Mouse (Mus musculus): Measurements from ENCODE around the gene Pinlyp. TPM values are rescaled to one million over a fixed set of nuclear protein-coding genes. Genes with fewer than 3 reads are reported as not detected.

Pinlyp gene
- polyA plus RNA-seq, 1 experiment from 2014 or later = 0.28 TPM

DNA sequence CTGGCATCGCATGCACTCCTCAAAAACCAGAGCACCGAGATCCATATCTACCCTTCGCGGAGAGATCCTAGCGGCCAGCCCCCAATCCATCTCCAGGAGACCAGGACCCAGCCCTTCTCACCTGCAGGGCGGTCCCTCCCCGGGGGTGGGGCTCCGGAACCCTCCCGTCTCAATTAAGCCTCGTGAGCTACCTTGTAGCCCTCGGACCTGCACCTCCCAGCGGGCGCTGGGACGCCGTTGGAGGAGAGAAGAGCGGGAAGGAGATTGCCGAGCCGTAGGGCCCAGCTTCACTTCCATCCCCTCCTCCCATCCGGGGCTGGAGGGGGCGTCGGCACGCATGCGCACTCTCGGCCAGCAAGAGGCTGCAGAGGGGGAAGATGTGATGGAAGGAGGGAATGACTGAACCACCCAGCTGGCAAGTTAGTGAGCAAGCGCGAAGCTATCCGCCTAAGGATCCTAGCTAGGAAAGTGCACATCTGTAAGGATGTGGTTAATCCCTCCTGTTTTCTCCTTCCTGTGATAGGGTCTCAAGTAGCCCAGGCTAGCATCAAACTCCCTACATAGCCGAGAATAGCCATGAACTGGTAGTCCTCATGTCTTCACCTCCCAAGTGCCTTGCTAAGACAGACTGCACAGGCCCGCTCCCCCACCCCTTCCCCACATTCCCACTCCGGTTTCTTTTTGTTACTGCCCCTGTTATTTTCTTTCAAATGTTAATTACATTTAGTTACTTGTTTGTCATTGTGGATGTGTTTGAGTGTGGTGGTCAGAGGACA lies 41.6 kb upstream of the Pinlyp start, which contains the start of the genes Ethe1 and Zfp575:
TSS of gene Ethe1 (plus strand) at position 214 of the 776 bp plus-strand sequence.
TSS of gene Zfp575 (minus strand) at position 312 of the 776 bp plus-strand sequence.
- Histone ChIP-seq H3K9ac (ENCODE audit: low read depth, low read length) (peak within 1 kb of the TSS; percentile 59; the same call in 1 of the 2 replicates), H3K4me1 (replicated peaks; ENCODE audit: control insufficient read depth, insufficient read depth, low read length) (no peaks in the 10 kb centered on the region), H3K4me2 (replicated peaks; ENCODE audit: low read depth, low read length) (peak within 1 kb of the TSS; percentile 74), H3K27ac (ENCODE audit: low read depth, low read length) (no peak within 1 kb of the TSS), H3K4me3 (ENCODE audit: low read depth, low read length) (peak within 1 kb of the TSS; percentile 40), H3K36me3 (ENCODE audit: control insufficient read depth, insufficient read depth, low read length) (no peaks in the 10 kb centered on the region), H3K9me3 (ENCODE audit: control insufficient read depth, low read length) (no peaks in the 10 kb centered on the region), H3K27me3 (ENCODE audit: control insufficient read depth, insufficient read depth, low read length) (peaks cover 26% of the 10 kb centered on the region)
- peak; percentile 61 for ATAC-seq (ENCODE audit: low FRiP score)
- 8% methylated on average over 26 of the region's 30 CpGs for WGBS
- DNase-seq (ENCODE audit: low spot score) = peak; percentile 83

DNA sequence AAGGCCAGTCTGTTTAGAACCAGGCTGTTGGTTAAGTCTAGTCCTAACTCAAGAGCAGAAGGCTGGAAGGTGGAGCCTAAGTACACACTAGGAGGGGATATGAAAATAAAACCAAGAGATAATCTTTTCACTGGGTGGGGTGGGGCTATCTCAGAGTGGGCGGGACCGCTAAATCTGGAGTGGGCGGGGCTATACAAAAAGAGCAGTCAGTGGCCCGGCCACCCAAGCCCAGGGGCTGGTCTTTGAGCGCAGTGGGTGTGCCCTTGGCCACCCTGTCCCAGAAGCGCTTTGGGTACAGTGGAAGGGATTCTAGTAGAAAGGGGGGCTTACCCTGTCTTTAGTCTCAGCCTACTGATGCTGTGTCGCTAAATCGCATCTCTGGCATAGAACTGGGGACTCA lies 40.9 kb upstream of the Pinlyp start:
- DNase-seq (ENCODE audit: low spot score) = no peak

DNA sequence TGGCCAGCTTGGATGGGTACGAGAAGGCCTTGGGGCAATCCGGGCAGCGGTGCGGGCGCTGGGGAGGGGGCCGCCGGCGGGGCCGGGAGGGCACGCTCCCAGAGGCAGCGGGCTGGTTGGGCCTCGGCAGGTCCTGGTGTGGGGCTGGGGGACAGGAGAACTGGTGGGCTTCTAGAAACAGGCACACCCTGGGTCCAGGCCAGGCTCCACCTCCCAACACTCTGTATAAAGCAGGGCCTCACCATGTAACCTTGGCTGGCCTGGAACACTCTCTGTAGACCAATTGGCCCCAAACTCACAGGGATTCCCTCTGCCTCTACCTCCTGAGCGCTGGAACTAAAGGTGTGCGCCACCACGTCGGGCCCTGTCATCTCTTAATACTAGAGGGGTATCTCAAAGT lies 40.1 kb upstream of the Pinlyp start:
- H3K27me3 ChIP-seq (ENCODE audit: control insufficient read depth, insufficient read depth, low read length) = peaks cover 26% of the 10 kb centered on the region
- H3K27ac ChIP-seq (ENCODE audit: low read depth, low read length) = no peak overlapping the region
- H3K9ac ChIP-seq (ENCODE audit: low read depth, low read length) = no peak overlapping the region
- no peaks in the 10 kb centered on the region for H3K36me3 ChIP-seq (ENCODE audit: control insufficient read depth, insufficient read depth, low read length)
- WGBS = 31% methylated on average over 16 of the region's 16 CpGs
- H3K9me3 ChIP-seq (ENCODE audit: control insufficient read depth, low read length) = no peaks in the 10 kb centered on the region
- no peaks in the 10 kb centered on the region for H3K4me1 ChIP-seq (replicated peaks; ENCODE audit: control insufficient read depth, insufficient read depth, low read length)
- H3K4me2 ChIP-seq (replicated peaks; ENCODE audit: low read depth, low read length) = no peak overlapping the region
- no peak for DNase-seq (ENCODE audit: low spot score)
- no peak overlapping the region for H3K4me3 ChIP-seq (ENCODE audit: low read depth, low read length)
- ATAC-seq (ENCODE audit: low FRiP score) = peak; percentile 38; the same call in 1 of the 2 replicates

More for the DNA sequence above, 40.9 kb upstream of the Pinlyp start:
- peak overlapping the region; percentile 40 for H3K4me3 ChIP-seq (ENCODE audit: low read depth, low read length)
- H3K9ac ChIP-seq (ENCODE audit: low read depth, low read length) = peak overlapping the region; percentile 59; the same call in 1 of the 2 replicates
- ATAC-seq (ENCODE audit: low FRiP score) = peak; percentile 58
- no peaks in the 10 kb centered on the region for H3K4me1 ChIP-seq (replicated peaks; ENCODE audit: control insufficient read depth, insufficient read depth, low read length)
- WGBS = 3% methylated on average over 8 of the region's 8 CpGs
- no peak overlapping the region for H3K27ac ChIP-seq (ENCODE audit: low read depth, low read length)
- H3K36me3 ChIP-seq (ENCODE audit: control insufficient read depth, insufficient read depth, low read length) = no peaks in the 10 kb centered on the region
- no peaks in the 10 kb centered on the region for H3K9me3 ChIP-seq (ENCODE audit: control insufficient read depth, low read length)
- H3K27me3 ChIP-seq (ENCODE audit: control insufficient read depth, insufficient read depth, low read length) = peaks cover 26% of the 10 kb centered on the region
- peak overlapping the region; percentile 74 for H3K4me2 ChIP-seq (replicated peaks; ENCODE audit: low read depth, low read length)

DNA sequence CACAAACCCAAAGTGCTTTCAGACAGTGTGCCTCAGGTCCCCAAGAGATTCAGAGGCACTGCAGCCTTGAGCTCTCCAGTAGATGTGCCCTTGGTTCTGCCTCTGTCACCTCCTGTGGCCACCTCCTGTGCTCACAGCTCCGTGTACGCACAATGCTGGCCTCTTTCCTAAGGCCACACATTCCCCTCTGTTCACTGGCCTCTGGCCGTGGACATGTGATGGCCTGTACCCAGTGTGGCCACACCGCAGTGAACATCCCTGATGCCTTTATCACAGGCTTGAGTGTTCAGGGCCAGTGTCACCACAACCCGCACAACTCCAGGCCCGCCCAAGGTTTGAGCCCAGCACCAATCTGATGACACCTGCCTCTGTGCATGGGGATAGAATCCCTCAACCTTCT lies 39.0 kb upstream of the Pinlyp start:
- Histone ChIP-seq H3K9ac (ENCODE audit: low read depth, low read length) (no peak overlapping the region), H3K4me2 (replicated peaks; ENCODE audit: low read depth, low read length) (no peak overlapping the region), H3K36me3 (ENCODE audit: control insufficient read depth, insufficient read depth, low read length) (no peaks in the 10 kb centered on the region), H3K27me3 (ENCODE audit: control insufficient read depth, insufficient read depth, low read length) (peaks cover 26% of the 10 kb centered on the region), H3K9me3 (ENCODE audit: control insufficient read depth, low read length) (no peaks in the 10 kb centered on the region), H3K4me1 (replicated peaks; ENCODE audit: control insufficient read depth, insufficient read depth, low read length) (no peaks in the 10 kb centered on the region), H3K4me3 (ENCODE audit: low read depth, low read length) (no peak overlapping the region), H3K27ac (ENCODE audit: low read depth, low read length) (no peak overlapping the region)
- 89% methylated on average over 6 of the region's 6 CpGs for WGBS
- ATAC-seq (ENCODE audit: low FRiP score) = no peak
- no peak for DNase-seq (ENCODE audit: low spot score)

DNA sequence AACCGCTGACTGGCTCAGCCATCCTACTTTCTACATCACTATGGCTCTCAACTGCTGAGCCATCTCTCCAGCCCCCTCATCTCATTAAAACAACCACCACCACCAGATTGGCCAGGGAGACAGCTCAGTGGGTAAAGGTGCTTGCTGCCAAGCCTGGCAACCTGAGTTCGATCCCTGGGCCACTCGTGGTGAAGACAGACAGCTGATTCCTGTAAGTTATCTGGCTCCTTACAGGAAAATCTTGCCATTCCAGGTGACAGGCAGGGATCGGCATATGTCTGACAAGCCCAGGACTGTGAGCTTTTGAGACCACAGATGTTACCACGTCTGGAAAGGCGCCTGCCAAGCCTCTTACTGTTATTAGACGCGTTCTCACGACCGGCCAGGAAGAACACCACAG lies 31.9 kb upstream of the Pinlyp start:
- Histone ChIP-seq H3K27me3 (ENCODE audit: control insufficient read depth, insufficient read depth, low read length) (no peaks in the 10 kb centered on the region), H3K4me3 (ENCODE audit: low read depth, low read length) (no peak overlapping the region), H3K4me2 (replicated peaks; ENCODE audit: low read depth, low read length) (no peak overlapping the region), H3K27ac (ENCODE audit: low read depth, low read length) (no peak overlapping the region), H3K9ac (ENCODE audit: low read depth, low read length) (no peak overlapping the region), H3K4me1 (replicated peaks; ENCODE audit: control insufficient read depth, insufficient read depth, low read length) (no peaks in the 10 kb centered on the region), H3K36me3 (ENCODE audit: control insufficient read depth, insufficient read depth, low read length) (no peaks in the 10 kb centered on the region), H3K9me3 (ENCODE audit: control insufficient read depth, low read length) (no peaks in the 10 kb centered on the region)
- ATAC-seq (ENCODE audit: low FRiP score) (no peak), DNase-seq (ENCODE audit: low spot score) (no peak)
- WGBS = 90% methylated on average over 10 of the region's 10 CpGs

DNA sequence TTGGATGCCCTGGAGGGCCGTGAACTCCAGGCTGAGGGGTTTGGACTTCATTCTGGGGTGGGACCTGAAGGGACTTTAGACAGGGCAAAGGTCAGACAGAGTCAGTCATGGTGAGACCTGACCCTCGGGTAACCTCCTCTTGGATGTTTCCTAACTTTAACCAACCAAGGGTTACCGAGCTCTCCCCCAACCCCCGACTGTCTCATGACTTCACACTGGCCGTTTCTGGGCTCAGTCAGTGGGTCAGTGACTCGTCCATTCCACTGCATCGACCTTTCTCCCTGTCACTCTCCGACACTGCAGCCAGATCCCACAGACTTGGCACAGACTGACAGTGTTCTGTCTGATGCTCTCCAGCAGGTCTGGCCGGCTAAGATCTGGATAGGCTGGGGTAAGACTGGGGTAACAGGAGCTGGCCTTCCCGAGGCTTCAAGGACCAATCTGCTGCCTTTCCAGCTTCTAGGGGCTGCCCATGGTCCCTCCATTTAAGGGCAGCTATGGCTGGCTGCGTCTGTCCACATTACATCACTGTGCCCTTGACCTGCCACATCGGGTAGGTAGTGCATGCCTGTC lies 28.4 kb upstream of the Pinlyp start:
- Histone ChIP-seq H3K27ac (ENCODE audit: low read depth, low read length) (no peak overlapping the region), H3K27me3 (ENCODE audit: control insufficient read depth, insufficient read depth, low read length) (no peaks in the 10 kb centered on the region), H3K36me3 (ENCODE audit: control insufficient read depth, insufficient read depth, low read length) (no peaks in the 10 kb centered on the region), H3K9ac (ENCODE audit: low read depth, low read length) (no peak overlapping the region), H3K4me3 (ENCODE audit: low read depth, low read length) (no peak overlapping the region), H3K4me1 (replicated peaks; ENCODE audit: control insufficient read depth, insufficient read depth, low read length) (no peaks in the 10 kb centered on the region), H3K9me3 (ENCODE audit: control insufficient read depth, low read length) (no peaks in the 10 kb centered on the region), H3K4me2 (replicated peaks; ENCODE audit: low read depth, low read length) (no peak overlapping the region)
- ATAC-seq (ENCODE audit: low FRiP score) (no peak), DNase-seq (ENCODE audit: low spot score) (no peak)
- 60% methylated on average over 12 of the region's 12 CpGs for WGBS

DNA sequence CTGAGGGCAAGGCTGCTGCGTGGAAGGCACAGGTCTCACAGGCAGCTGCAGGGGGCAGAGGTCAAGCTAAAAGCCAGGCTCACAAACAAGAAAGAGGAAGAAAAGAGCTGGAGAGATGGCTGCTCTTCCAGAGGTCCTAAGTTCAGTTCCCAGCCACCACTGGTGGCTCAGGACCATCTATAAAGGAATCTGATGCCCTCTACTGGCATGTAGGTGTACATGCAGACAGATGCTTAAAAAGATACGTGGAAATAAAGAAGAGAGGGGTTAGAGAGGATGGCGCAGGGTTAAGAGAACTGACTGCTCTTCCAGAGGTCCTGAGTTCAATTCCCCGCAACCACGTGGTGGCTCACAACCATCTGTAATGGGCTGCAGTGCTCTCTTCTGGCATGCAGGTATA lies 26.5 kb upstream of the Pinlyp start:
- DNase-seq (ENCODE audit: low spot score) (peak; percentile 27), ATAC-seq (ENCODE audit: low FRiP score) (0 out of 2 replicates have a peak, but pooled peaks have one; percentile 11)
- H3K4me3 ChIP-seq (ENCODE audit: low read depth, low read length) = no peak overlapping the region
- peaks cover 5% of the 10 kb centered on the region for H3K36me3 ChIP-seq (ENCODE audit: control insufficient read depth, insufficient read depth, low read length)
- H3K27me3 ChIP-seq (ENCODE audit: control insufficient read depth, insufficient read depth, low read length) = no peaks in the 10 kb centered on the region
- no peak overlapping the region for H3K27ac ChIP-seq (ENCODE audit: low read depth, low read length)
- H3K4me1 ChIP-seq (replicated peaks; ENCODE audit: control insufficient read depth, insufficient read depth, low read length) = no peaks in the 10 kb centered on the region
- H3K9ac ChIP-seq (ENCODE audit: low read depth, low read length) = no peak overlapping the region
- 59% methylated on average over 5 of the region's 5 CpGs for WGBS
- no peak overlapping the region for H3K4me2 ChIP-seq (replicated peaks; ENCODE audit: low read depth, low read length)
- no peaks in the 10 kb centered on the region for H3K9me3 ChIP-seq (ENCODE audit: control insufficient read depth, low read length)

DNA sequence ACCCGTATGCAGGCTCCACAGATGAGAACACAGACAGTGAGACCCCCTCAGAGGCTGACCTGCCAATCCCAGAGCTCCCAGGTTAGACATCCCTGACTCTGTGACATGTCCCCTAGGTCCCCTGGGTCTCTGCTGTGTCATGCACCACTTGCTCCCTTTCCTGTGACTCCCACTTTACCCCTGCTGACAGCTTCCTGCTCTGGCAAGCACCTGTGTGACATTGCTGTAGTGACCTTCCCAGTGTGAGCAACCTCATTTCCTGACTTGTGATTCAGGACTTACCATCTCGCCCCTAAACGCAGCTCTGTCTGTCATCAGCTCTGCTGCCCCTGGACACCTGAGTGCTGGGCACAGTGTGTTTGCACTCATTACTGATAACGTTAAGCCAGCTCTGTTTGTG lies 25.2 kb upstream of the Pinlyp start:
- Histone ChIP-seq H3K9me3 (ENCODE audit: control insufficient read depth, low read length) (no peaks in the 10 kb centered on the region), H3K4me3 (ENCODE audit: low read depth, low read length) (no peak overlapping the region), H3K27ac (ENCODE audit: low read depth, low read length) (no peak overlapping the region), H3K9ac (ENCODE audit: low read depth, low read length) (no peak overlapping the region), H3K36me3 (ENCODE audit: control insufficient read depth, insufficient read depth, low read length) (peaks cover 12% of the 10 kb centered on the region), H3K4me1 (replicated peaks; ENCODE audit: control insufficient read depth, insufficient read depth, low read length) (no peaks in the 10 kb centered on the region), H3K4me2 (replicated peaks; ENCODE audit: low read depth, low read length) (no peak overlapping the region), H3K27me3 (ENCODE audit: control insufficient read depth, insufficient read depth, low read length) (no peaks in the 10 kb centered on the region)
- whole genome bisulfite sequencing = 84% methylated on average over 4 of the region's 4 CpGs
- DNase-seq (ENCODE audit: low spot score) (no peak), ATAC-seq (ENCODE audit: low FRiP score) (no peak)

DNA sequence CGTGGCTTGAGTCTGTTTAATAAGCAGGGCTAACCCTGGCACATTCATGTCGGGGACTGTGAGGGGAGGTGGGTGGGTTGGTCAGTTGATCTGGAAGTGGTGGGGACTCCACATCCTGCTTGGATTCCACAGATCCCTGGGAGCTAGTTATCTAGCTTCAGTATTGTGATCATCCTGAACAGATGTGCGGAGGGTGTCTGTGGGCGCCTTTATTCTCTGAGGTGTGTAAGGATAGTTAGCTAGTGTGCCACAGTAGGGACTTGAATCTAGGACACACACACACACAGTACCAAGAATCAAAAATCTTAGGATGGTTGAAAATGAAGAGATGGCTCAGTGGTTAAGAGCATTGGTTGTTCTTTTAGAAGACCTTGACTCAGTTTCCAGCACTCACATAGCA lies 22.6 kb upstream of the Pinlyp start:
- Histone ChIP-seq H3K9ac (ENCODE audit: low read depth, low read length) (no peak overlapping the region), H3K9me3 (ENCODE audit: control insufficient read depth, low read length) (no peaks in the 10 kb centered on the region), H3K27me3 (ENCODE audit: control insufficient read depth, insufficient read depth, low read length) (no peaks in the 10 kb centered on the region), H3K4me3 (ENCODE audit: low read depth, low read length) (no peak overlapping the region), H3K27ac (ENCODE audit: low read depth, low read length) (no peak overlapping the region), H3K4me2 (replicated peaks; ENCODE audit: low read depth, low read length) (no peak overlapping the region), H3K36me3 (ENCODE audit: control insufficient read depth, insufficient read depth, low read length) (peaks cover 12% of the 10 kb centered on the region), H3K4me1 (replicated peaks; ENCODE audit: control insufficient read depth, insufficient read depth, low read length) (no peaks in the 10 kb centered on the region)
- no peak for DNase-seq (ENCODE audit: low spot score)
- 90% methylated on average over 4 of the region's 4 CpGs for WGBS
- no peak for ATAC-seq (ENCODE audit: low FRiP score)

Data from hindbrain, embryonic 11.5 days (tissue).